Mouse (Mus musculus) midbrain, embryonic 11.5 days (tissue): ENCODE data around the gene Rccd1. TPM values are rescaled to one million over a fixed set of nuclear protein-coding genes. Genes with fewer than 3 reads are reported as not detected.

Experiments used
- ATAC-seq: fragments of 200-750 bp; cut with Nextera tagmentation; 2 replicates; pipeline ENCODE4 v1.8.0; 2017; ENCODE audit warnings: moderate TSS enrichment, moderate library complexity; ENCODE audit not compliant: low FRiP score
- DNase-seq: peaks from one replicate; pipeline ENCODE4 v3.0.0; 2015; ENCODE audit warnings: low spot score; ENCODE audit errors: missing footprints
- H3K27ac ChIP-seq: fragments of 300-500 bp; sonication (generic); 2 replicates; pipeline ENCODE4 v1.5.1; 2014; ENCODE audit warnings: low read depth, low read length
- H3K27me3 ChIP-seq: fragments of 300-500 bp; sonication (generic); 2 replicates; pipeline ENCODE4 v1.6.1; 2014; ENCODE audit warnings: mild to moderate bottlenecking, low read length, moderate library complexity, mixed read lengths; ENCODE audit not compliant: control insufficient read depth, insufficient read depth
- H3K36me3 ChIP-seq: fragments of 300-500 bp; sonication (generic); 2 replicates; pipeline ENCODE4 v1.6.1; 2014; ENCODE audit warnings: mild to moderate bottlenecking, low read length, moderate library complexity, mixed read lengths; ENCODE audit not compliant: control insufficient read depth, insufficient read depth
- H3K4me1 ChIP-seq: fragments of 300-500 bp; sonication (generic); 2 replicates; pipeline ENCODE4 v1.6.1; 2014; ENCODE audit warnings: low read length; ENCODE audit not compliant: control insufficient read depth, insufficient read depth
- H3K4me2 ChIP-seq: fragments of 300-500 bp; sonication (generic); 2 replicates; pipeline ENCODE4 v1.6.1; 2014; ENCODE audit warnings: mild to moderate bottlenecking, moderate library complexity
- H3K4me3 ChIP-seq: fragments of 300-500 bp; sonication (generic); 2 replicates; pipeline ENCODE4 v1.5.1; 2014; ENCODE audit warnings: low read depth, low read length
- H3K9ac ChIP-seq: fragments of 300-500 bp; sonication (generic); 2 replicates; pipeline ENCODE4 v1.6.1; 2014; ENCODE audit warnings: low read length
- H3K9me3 ChIP-seq: fragments of 300-500 bp; sonication (generic); 2 replicates; pipeline ENCODE4 v1.6.1; 2016; ENCODE audit warnings: low read length; ENCODE audit not compliant: control insufficient read depth
- WGBS: fragments of 180-500 bp; shearing (Covaris S2); extraction: QIAGEN DNeasy Blood & Tissue Kit; methylation state at CpG from one replicate; pipeline ENCODE4 v1.1.7; 2014; 5-methylcytosine and 5-hydroxymethylcytosine counted together
- polyA plus RNA-seq: library from polyadenylated mRNA; unstranded; fragments of >200 nt; fragmentation: Nextera tagmentation; extraction: Ambion mirVana; gene quantifications from 2 replicates; pipeline ENCODE4 v1.2.1, GENCODE M21; 2014

Rccd1 gene
- 10.1 and 10.9 TPM in 2 replicates for polyA plus RNA-seq

DNA sequence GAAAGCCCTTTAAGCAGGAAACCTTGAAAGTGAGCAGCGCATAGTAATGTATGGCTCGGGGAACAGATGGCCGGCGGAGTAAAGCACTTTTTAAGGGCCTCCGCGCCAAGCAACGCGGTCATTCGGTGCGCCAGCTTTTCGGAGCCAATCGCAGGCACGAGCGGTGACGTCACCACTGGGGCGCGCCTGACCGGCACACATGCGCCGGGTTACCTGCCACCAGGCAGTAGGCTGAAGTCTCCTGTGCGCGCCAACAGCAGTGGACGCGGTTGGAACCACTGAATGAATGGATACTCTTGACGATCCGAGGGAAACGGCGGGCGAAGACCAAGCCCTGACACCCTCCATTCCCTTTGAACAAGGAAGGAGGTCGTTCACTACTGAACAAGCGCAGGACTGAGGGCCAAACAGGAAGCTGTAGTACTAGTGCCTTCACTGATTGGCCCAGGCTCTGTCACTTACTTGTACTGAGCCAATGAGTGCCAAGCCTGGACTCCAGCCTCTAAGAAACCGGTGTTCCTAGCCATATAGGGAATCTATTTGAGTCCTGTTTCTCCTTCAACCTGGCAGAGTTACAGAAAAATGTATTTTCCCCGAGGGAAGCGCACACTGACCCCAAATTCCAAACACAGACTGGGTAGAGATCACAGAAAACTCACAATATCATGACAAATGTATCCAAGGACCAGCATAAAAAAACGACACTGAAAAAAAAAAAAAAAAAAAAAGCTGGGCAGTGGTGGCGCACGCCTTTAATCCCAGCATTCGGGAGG, at the start of gene Rccd1:
TSS of gene Rccd1 (minus strand) at position 412 of the 773 bp plus-strand sequence.
- Histone ChIP-seq H3K4me1 (peaks cover 9% of the 10 kb centered on the region; the same call in 1 of the 2 replicates), H3K4me3 (peak within 1 kb of the TSS; percentile 64), H3K9me3 (no peaks in the 10 kb centered on the region), H3K9ac (peak within 1 kb of the TSS; percentile 84), H3K4me2 (peak within 1 kb of the TSS; percentile 69), H3K27ac (peak within 1 kb of the TSS; percentile 69), H3K36me3 (peaks cover 26% of the 10 kb centered on the region), H3K27me3 (no peaks in the 10 kb centered on the region)
- peak; percentile 99 for DNase-seq
- 3% methylated on average over 38 of the region's 38 CpGs for WGBS
- ATAC-seq = peak; percentile 99

DNA sequence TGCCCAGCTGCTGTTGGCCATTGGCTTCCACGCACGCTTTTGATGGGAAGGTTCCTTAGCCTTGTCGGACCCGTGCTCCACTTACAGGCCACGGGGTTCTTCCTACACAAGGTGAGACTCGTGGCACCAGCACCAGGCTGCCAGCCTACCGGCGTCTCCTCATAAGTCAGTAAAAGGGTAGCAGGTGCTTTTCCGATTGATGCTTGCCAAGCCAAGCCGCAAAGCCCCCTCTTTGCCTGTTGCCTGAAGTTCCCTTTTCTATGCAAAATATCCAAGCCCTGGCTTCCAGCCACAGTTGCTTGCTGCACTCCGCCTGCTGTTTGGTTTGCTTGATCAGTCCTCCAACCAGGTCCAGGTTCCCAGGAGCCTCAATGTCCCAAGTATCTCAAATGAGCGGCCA, 49.6 kb upstream of the Rccd1 start:
- Histone ChIP-seq H3K4me1 (peaks cover 11% of the 10 kb centered on the region), H3K4me2 (no peak overlapping the region), H3K36me3 (no peaks in the 10 kb centered on the region), H3K9ac (no peak overlapping the region), H3K27ac (no peak overlapping the region), H3K4me3 (no peak overlapping the region), H3K9me3 (no peaks in the 10 kb centered on the region), H3K27me3 (no peaks in the 10 kb centered on the region)
- WGBS = 80% methylated on average over 12 of the region's 12 CpGs
- ATAC-seq (no peak), DNase-seq (no peak)

DNA sequence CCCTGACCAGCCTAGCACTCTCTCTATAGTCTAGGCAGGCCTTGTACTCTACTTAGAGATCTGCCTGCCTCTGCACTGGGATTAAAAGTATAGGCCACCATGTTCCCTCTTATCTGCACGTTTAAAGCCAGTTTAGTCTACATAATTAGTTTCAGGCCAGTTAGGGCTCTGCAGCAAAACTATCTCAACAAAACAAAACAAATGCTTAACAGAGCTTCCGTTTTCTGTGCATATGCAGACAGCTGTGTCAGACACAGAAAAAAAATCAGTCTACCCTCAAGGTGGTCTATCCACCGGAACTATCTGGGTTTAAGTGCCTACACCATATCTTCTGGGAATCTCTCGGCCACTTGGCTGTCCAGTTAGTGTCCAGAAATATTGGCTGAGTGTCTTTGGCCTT, 49.1 kb upstream of the Rccd1 start:
- DNase-seq = no peak
- no peak overlapping the region for H3K27ac ChIP-seq
- H3K9ac ChIP-seq = no peak overlapping the region
- peaks cover 1% of the 10 kb centered on the region; the same call in 1 of the 2 replicates for H3K36me3 ChIP-seq
- H3K9me3 ChIP-seq = no peaks in the 10 kb centered on the region
- peaks cover 11% of the 10 kb centered on the region for H3K4me1 ChIP-seq
- WGBS = 77% methylated on average over 4 of the region's 4 CpGs
- no peaks in the 10 kb centered on the region for H3K27me3 ChIP-seq
- no peak for ATAC-seq
- no peak overlapping the region for H3K4me3 ChIP-seq
- no peak overlapping the region for H3K4me2 ChIP-seq

DNA sequence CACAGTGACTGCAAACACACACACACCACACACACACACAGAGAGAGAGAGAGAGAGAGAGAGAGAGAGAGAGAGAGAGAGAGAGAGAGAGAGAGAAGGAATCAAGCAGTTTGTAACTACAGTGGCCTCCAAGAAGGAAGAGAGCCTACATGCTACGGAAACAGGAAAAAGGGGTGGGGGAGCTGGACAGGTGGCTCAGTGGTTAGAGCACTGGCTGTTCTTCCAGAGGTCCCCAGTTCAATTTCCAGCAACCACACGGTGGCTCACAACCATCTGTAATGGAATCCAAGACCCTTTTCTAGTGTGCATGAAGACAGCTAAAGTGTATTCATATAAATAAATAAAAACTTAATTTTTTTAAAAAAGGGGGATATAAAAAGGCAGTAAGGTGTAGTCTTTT, 48.4 kb upstream of the Rccd1 start:
- Histone ChIP-seq H3K9me3 (no peaks in the 10 kb centered on the region), H3K36me3 (peaks cover 3% of the 10 kb centered on the region; the same call in 1 of the 2 replicates), H3K4me3 (no peak overlapping the region), H3K4me2 (no peak overlapping the region), H3K27me3 (no peaks in the 10 kb centered on the region), H3K4me1 (peaks cover 11% of the 10 kb centered on the region), H3K27ac (no peak overlapping the region), H3K9ac (no peak overlapping the region)
- no peak for DNase-seq
- 57% methylated on average over 2 of the region's 2 CpGs for WGBS
- no peak for ATAC-seq

DNA sequence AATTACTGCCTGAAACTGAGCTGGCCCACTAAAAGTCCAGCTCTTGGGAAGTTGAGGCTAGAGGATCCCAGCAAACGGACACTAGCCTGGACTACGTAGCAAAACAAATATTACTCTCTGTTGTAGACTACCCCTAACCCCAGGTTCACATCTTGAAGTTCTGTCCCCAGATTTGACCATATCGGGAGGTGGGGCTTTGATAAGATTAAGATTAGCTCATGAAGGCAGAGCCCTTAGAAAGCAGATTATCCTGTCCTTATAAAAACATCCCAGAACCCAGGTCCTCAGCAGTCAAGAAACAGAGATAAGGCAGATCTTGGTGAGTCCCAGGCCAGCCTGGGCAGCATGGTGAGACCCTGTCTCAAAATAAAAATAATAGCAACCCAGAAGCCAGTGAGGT, 47.9 kb upstream of the Rccd1 start:
- H3K36me3 ChIP-seq = peaks cover 5% of the 10 kb centered on the region; the same call in 1 of the 2 replicates
- no peak for DNase-seq
- H3K9me3 ChIP-seq = no peaks in the 10 kb centered on the region
- ATAC-seq = no peak
- no peaks in the 10 kb centered on the region for H3K27me3 ChIP-seq
- H3K4me2 ChIP-seq = no peak overlapping the region
- 86% methylated on average over 3 of the region's 3 CpGs for WGBS
- H3K9ac ChIP-seq = no peak overlapping the region
- H3K4me3 ChIP-seq = no peak overlapping the region
- H3K27ac ChIP-seq = no peak overlapping the region
- H3K4me1 ChIP-seq = peaks cover 11% of the 10 kb centered on the region

DNA sequence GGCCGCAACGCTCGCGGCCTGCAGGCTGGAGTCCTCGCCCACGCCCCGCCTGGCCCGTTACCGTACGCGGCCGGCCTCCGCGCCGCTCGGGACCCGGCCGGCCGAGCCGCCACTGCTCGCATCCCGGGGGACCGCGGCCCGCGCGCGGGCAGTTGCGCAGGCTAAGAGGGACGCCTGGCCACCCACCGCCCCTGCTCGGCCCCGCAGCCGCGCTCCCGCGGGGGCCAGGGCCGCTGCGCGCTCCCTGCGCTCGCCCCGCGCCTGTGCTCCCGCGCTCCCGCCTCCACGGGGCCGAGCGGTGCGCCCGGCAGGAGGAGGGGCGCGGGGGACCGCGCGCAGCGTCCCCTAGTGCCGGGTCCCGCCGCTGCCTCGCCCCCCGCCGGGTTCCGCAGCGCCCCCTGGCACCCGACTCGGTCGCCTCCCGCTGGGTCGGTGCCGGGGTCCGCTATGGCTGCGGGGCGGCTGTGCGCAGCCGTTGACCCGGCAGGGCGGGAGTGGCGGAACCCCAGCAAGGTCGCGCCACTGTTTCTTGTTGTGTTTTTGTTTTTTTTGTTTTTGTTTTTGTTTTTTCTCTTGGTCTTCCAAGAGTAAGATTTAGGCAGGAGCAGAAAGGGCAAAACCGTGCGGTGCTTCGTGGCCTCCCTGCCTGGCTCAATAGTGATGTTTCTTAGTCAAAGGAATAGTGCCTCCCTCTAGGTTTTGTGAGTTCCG, 46.9 kb upstream of the Rccd1 start, which contains the start of gene Man2a2:
TSS of gene Man2a2 (minus strand) at position 335 of the 711 bp plus-strand sequence.
- Histone ChIP-seq H3K27me3 (no peaks in the 10 kb centered on the region), H3K4me2 (peak within 1 kb of the TSS; percentile 58), H3K27ac (peak within 1 kb of the TSS; percentile 30; the same call in 1 of the 2 replicates), H3K9ac (peak within 1 kb of the TSS; percentile 84), H3K4me1 (peaks cover 11% of the 10 kb centered on the region), H3K4me3 (peak within 1 kb of the TSS; percentile 86), H3K9me3 (no peaks in the 10 kb centered on the region), H3K36me3 (peaks cover 5% of the 10 kb centered on the region; the same call in 1 of the 2 replicates)
- DNase-seq (peak; percentile 98), ATAC-seq (peak; percentile 87)
- WGBS = under 1% methylated on average over 73 of the region's 86 CpGs

DNA sequence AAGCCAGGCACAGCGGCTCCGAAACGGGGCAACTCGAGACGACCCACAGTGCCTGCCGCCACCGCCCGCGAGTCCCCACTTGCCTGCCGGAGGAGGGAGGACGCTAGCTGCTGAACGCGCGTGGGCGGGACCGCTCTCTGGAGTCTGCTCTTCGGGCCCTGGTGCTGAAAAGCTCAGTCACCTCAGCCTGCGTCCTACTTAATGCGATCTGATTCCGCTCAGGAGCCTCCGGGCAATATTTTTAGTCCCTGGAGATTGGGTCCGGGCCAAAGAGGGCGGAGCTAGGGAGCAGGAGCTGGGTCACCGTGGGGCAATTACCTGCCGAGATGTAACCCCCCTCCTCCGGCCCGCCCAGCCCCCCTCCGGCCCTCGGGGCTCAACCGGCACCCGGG, 46.4 kb upstream of the Rccd1 start:
- H3K4me3 ChIP-seq = peak overlapping the region; percentile 86
- peak; percentile 52 for ATAC-seq
- H3K4me1 ChIP-seq = peaks cover 11% of the 10 kb centered on the region
- H3K9me3 ChIP-seq = no peaks in the 10 kb centered on the region
- peak overlapping the region; percentile 58 for H3K4me2 ChIP-seq
- peak overlapping the region; percentile 30; the same call in 1 of the 2 replicates for H3K27ac ChIP-seq
- WGBS = under 1% methylated on average over 31 of the region's 31 CpGs
- H3K27me3 ChIP-seq = no peaks in the 10 kb centered on the region
- H3K9ac ChIP-seq = peak overlapping the region; percentile 84
- DNase-seq = peak; percentile 96
- peaks cover 5% of the 10 kb centered on the region; the same call in 1 of the 2 replicates for H3K36me3 ChIP-seq

DNA sequence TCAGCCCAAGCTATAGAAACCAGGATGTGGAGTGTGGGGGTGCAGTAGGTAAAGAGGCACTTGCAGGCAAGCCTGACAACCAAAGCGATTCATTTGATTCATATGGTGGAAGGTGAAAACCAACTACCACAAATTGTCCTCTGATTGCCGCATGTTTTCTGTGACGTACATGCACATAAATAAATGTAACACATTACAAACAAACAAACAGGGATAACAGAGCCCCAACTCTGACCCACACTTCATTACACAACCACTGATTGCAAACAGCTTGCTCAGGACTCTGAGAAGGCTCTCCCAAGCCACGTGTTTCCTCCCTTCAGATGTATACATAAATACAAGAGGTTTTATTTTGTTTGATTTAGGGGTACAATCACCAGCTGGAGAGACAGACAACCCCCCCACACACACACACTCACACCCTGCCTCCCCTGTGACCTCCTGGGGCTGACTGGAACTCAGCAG, 45.7 kb upstream of the Rccd1 start:
- Histone ChIP-seq H3K9ac (peak overlapping the region; percentile 84), H3K4me2 (peak overlapping the region; percentile 58), H3K9me3 (no peaks in the 10 kb centered on the region), H3K4me3 (peak overlapping the region; percentile 86), H3K27ac (no peak overlapping the region), H3K36me3 (peaks cover 5% of the 10 kb centered on the region; the same call in 1 of the 2 replicates), H3K4me1 (peaks cover 11% of the 10 kb centered on the region), H3K27me3 (no peaks in the 10 kb centered on the region)
- WGBS = 64% methylated on average over 4 of the region's 4 CpGs
- no peak for ATAC-seq
- DNase-seq = no peak
